Mouse (Mus musculus): ENCODE data around the gene Elavl3. TPM values are rescaled to one million over a fixed set of nuclear protein-coding genes. Genes with fewer than 3 reads are reported as not detected.

Elavl3 gene
- polyA plus RNA-seq, 1 experiment from 2014 or later, result 6.2 TPM

DNA sequence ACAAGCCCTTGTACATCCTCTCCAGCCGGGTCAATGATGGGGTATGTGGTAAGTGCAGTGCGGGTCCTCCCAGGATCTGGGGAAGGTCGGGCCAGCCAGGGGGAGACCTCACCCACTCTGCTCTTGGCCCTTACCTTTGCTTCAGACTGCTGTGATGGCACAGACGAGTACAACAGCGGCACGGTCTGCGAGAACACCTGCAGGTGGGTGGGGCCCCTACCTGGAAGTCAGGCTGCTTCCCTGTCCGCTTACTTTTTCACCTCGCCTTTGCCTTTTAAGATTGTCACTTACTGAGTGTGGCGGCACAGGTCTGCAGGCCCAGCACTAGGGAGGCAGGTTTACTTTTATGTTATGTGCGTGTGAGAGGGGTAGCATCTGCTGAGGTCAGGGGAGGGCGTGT, 47.3 kb downstream of the Elavl3 start:
- Histone ChIP-seq H3K9me3 (ENCODE audit: control insufficient read depth, low read length) (no peaks in the 10 kb centered on the region), H3K4me2 (ENCODE audit: low read length) (no peak overlapping the region), H3K36me3 (ENCODE audit: control insufficient read depth, insufficient read depth, low read length) (peaks cover 53% of the 10 kb centered on the region), H3K4me1 (replicated peaks; ENCODE audit: control insufficient read depth, insufficient read depth, low read length) (peaks cover 10% of the 10 kb centered on the region), H3K27ac (ENCODE audit: low read depth) (no peak overlapping the region), H3K4me3 (ENCODE audit: low read depth, low read length) (no peak overlapping the region), H3K27me3 (replicated peaks; ENCODE audit: control insufficient read depth, insufficient read depth, low read length) (no peaks in the 10 kb centered on the region), H3K9ac (ENCODE audit: low read length) (no peak overlapping the region)
- DNase-seq (ENCODE audit: low spot score), result no peak
- ATAC-seq (replicated peaks; ENCODE audit: low FRiP score, low TSS enrichment, low read depth), result no peak
- WGBS, result 90% methylated on average over 12 of the region's 12 CpGs

DNA sequence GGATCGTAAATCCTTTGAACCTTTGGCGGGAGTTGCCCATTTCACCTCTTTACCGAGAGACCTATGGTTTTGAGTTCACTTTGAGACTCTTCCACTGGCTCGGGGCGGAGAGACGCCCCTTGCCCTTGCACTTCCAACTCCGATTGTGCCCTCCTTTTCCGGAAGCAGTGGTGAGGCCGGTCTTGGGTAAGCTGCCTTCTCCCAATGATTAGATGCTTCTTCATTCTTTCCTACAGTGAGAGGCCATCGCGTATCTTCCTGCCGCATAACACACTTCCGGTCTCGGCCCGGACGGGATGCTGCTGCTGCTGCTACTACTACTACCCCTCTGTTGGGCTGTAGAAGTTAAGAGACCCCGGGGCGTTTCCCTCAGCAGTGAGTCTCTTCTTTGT, 48.7 kb downstream of the Elavl3 start:
- peak overlapping the region; percentile 85 for H3K4me3 ChIP-seq (ENCODE audit: low read depth, low read length)
- peaks cover 10% of the 10 kb centered on the region for H3K4me1 ChIP-seq (replicated peaks; ENCODE audit: control insufficient read depth, insufficient read depth, low read length)
- peak; percentile 37 for ATAC-seq (replicated peaks; ENCODE audit: low FRiP score, low TSS enrichment, low read depth)
- no peaks in the 10 kb centered on the region for H3K27me3 ChIP-seq (replicated peaks; ENCODE audit: control insufficient read depth, insufficient read depth, low read length)
- no peak for DNase-seq (ENCODE audit: low spot score)
- H3K4me2 ChIP-seq (ENCODE audit: low read length), result peak overlapping the region; percentile 85
- under 1% methylated on average over 18 of the region's 18 CpGs for WGBS
- H3K9ac ChIP-seq (ENCODE audit: low read length), result peak overlapping the region; percentile 63
- peak overlapping the region; percentile 76 for H3K27ac ChIP-seq (ENCODE audit: low read depth)
- peaks cover 39% of the 10 kb centered on the region for H3K36me3 ChIP-seq (ENCODE audit: control insufficient read depth, insufficient read depth, low read length)
- no peaks in the 10 kb centered on the region for H3K9me3 ChIP-seq (ENCODE audit: control insufficient read depth, low read length)

DNA sequence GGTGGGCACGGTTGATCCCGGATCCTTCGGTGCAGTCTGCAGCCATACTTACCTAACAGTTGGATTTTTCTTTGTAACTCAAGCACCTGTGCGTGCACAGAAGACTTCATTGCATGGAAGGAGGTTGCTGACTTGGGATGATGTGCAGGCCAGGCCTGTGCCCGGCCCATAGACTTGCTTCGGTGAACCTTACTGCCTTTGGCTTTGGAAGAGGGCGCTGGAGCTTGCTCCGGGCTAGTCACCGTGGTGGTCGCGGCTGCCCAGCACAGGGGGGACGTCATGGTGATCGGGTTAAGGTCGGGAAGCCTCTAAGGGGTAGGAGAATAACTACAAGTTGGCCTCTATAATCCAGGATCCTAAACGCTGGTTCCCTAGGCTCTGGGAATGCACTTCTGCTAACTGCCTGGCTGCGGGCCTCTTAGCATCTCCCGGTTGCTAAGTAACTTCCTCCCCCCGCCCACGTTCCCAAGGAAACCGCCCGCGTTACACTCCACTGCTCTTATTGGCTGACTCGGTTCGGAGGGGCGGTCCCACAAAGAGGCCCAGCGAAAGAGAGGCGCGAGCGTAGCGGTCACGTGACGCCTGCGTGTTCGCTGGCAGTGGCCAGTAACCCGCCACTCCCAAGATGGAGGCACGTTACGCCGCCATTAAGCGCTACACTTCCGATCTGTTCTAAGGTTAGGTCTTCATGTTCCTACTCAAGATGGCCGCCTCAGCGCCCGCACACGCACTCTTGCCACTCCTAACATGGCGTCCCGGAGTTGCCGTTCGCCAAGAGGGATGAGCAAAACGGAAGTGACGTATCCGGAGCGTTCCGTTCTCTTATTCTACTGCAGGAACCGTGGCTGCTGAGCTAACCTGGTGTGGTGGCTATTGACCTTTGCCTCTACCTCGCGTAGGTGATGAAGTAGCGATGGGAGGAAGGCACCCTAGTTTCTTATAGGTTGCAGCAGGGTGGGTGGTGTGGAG, 49.3 kb downstream of the Elavl3 start, which contains the start of the genes Ccdc151 and Prkcsh:
Ccdc151 (minus strand) TSS at position 441 of the 969 bp plus-strand sequence.
Prkcsh (plus strand) TSS at position 613 of the 969 bp plus-strand sequence.
- H3K4me1 ChIP-seq (replicated peaks; ENCODE audit: control insufficient read depth, insufficient read depth, low read length), result peaks cover 10% of the 10 kb centered on the region
- H3K9me3 ChIP-seq (ENCODE audit: control insufficient read depth, low read length), result no peaks in the 10 kb centered on the region
- DNase-seq (ENCODE audit: low spot score) (peak; percentile 97), ATAC-seq (replicated peaks; ENCODE audit: low FRiP score, low TSS enrichment, low read depth) (peak; percentile 100)
- H3K27me3 ChIP-seq (replicated peaks; ENCODE audit: control insufficient read depth, insufficient read depth, low read length), result no peaks in the 10 kb centered on the region
- 6% methylated on average over 57 of the region's 57 CpGs for WGBS
- peaks cover 33% of the 10 kb centered on the region for H3K36me3 ChIP-seq (ENCODE audit: control insufficient read depth, insufficient read depth, low read length)
- peak within 1 kb of the TSS; percentile 85 for H3K4me3 ChIP-seq (ENCODE audit: low read depth, low read length)
- peak within 1 kb of the TSS; percentile 76 for H3K27ac ChIP-seq (ENCODE audit: low read depth)
- peak within 1 kb of the TSS; percentile 85 for H3K4me2 ChIP-seq (ENCODE audit: low read length)
- H3K9ac ChIP-seq (ENCODE audit: low read length), result peak within 1 kb of the TSS; percentile 63

DNA sequence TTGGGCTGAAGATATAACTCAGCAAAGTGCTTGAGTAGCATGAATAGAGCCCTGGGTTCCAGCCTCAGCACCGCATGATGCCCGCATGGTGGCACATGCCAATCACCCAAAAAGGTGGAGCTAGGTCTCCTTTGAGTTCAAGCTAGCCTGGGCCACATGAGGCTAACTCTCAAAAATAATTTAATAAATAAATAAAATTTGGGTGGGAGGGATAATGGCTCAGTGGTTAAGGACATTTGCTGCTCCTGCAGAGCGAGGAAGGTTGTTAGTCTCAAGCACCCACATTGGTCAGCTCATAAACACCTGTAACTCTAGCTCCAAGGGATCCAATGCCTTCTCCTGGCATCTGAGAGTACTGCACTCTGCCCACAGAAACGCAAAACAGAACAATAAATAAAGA, 50.2 kb downstream of the Elavl3 start:
- Histone ChIP-seq H3K27ac (ENCODE audit: low read depth) (no peak overlapping the region), H3K4me3 (ENCODE audit: low read depth, low read length) (no peak overlapping the region), H3K36me3 (ENCODE audit: control insufficient read depth, insufficient read depth, low read length) (peaks cover 24% of the 10 kb centered on the region), H3K4me1 (replicated peaks; ENCODE audit: control insufficient read depth, insufficient read depth, low read length) (peaks cover 10% of the 10 kb centered on the region), H3K27me3 (replicated peaks; ENCODE audit: control insufficient read depth, insufficient read depth, low read length) (no peaks in the 10 kb centered on the region), H3K9me3 (ENCODE audit: control insufficient read depth, low read length) (no peaks in the 10 kb centered on the region), H3K9ac (ENCODE audit: low read length) (no peak overlapping the region), H3K4me2 (ENCODE audit: low read length) (no peak overlapping the region; the same call in 1 of the 2 replicates)
- WGBS, result 84% methylated on average over 4 of the region's 4 CpGs
- no peak for ATAC-seq (replicated peaks; ENCODE audit: low FRiP score, low TSS enrichment, low read depth)
- DNase-seq (ENCODE audit: low spot score), result no peak

DNA sequence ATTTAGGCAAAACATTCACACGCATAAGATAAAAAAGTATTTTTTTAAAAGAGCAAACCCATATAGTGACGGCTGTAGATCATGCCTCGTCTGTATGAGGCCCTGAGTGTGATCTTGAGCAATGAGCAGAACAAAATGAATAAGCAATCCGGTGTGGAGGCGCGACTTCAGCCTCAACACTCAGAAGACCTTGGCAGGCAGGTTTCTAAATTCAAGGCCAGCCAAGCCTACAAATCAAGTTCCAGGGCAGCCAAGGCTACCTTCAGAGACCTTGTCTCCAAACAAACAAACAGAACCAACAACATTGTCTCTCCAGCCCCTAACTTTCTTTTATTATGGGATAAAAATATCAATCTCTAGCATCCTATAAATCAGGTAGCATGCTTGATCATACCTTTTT, 51.5 kb downstream of the Elavl3 start:
- no peak overlapping the region for H3K27ac ChIP-seq (ENCODE audit: low read depth)
- WGBS, result 93% methylated on average over 6 of the region's 6 CpGs
- no peak overlapping the region for H3K4me3 ChIP-seq (ENCODE audit: low read depth, low read length)
- H3K9ac ChIP-seq (ENCODE audit: low read length), result no peak overlapping the region
- H3K4me1 ChIP-seq (replicated peaks; ENCODE audit: control insufficient read depth, insufficient read depth, low read length), result peaks cover 10% of the 10 kb centered on the region
- no peaks in the 10 kb centered on the region for H3K27me3 ChIP-seq (replicated peaks; ENCODE audit: control insufficient read depth, insufficient read depth, low read length)
- H3K9me3 ChIP-seq (ENCODE audit: control insufficient read depth, low read length), result no peaks in the 10 kb centered on the region
- H3K4me2 ChIP-seq (ENCODE audit: low read length), result no peak overlapping the region
- DNase-seq (ENCODE audit: low spot score) (no peak), ATAC-seq (replicated peaks; ENCODE audit: low FRiP score, low TSS enrichment, low read depth) (no peak)
- peaks cover 11% of the 10 kb centered on the region for H3K36me3 ChIP-seq (ENCODE audit: control insufficient read depth, insufficient read depth, low read length)

DNA sequence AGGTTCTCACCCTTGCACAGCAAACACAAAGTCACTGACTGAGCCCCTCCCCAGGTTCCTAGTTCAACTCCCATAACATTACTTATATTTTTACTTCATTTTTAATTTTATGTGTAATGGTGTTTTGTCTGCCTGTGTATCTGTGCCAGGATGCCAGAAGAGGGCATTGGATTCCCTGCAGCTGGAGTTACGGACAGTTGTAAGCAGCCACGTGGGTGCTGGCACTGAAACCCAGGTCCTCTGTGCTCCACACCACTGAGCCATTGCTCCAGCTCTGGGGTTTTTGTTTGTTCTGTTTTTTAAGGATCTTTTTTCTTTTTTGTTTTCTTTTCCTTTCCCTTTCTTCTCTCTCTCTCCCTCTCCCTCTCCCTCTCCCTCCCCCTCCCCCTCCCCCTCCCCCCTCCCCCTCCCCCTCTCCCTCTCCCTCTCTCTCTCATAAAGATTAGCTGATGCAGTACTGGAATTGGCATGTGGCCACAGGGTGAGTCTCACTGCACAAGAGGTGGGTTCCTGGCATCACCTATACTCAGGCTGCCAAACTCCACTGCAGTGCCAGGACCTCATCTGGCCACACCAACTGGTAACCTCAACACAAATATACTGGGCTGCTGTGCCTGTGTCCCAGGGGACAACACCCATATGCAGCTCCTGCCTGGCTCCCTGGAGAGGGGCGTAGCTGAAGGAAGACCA, 55.5 kb downstream of the Elavl3 start:
- Histone ChIP-seq H3K4me3 (ENCODE audit: low read depth, low read length) (no peak overlapping the region), H3K9ac (ENCODE audit: low read length) (no peak overlapping the region), H3K9me3 (ENCODE audit: control insufficient read depth, low read length) (no peaks in the 10 kb centered on the region), H3K27me3 (replicated peaks; ENCODE audit: control insufficient read depth, insufficient read depth, low read length) (peaks cover 16% of the 10 kb centered on the region), H3K27ac (ENCODE audit: low read depth) (no peak overlapping the region), H3K4me2 (ENCODE audit: low read length) (no peak overlapping the region), H3K4me1 (replicated peaks; ENCODE audit: control insufficient read depth, insufficient read depth, low read length) (no peaks in the 10 kb centered on the region), H3K36me3 (ENCODE audit: control insufficient read depth, insufficient read depth, low read length) (no peaks in the 10 kb centered on the region)
- 87% methylated on average over 3 of the region's 3 CpGs for WGBS
- no peak for ATAC-seq (replicated peaks; ENCODE audit: low FRiP score, low TSS enrichment, low read depth)
- no peak for DNase-seq (ENCODE audit: low spot score)

DNA sequence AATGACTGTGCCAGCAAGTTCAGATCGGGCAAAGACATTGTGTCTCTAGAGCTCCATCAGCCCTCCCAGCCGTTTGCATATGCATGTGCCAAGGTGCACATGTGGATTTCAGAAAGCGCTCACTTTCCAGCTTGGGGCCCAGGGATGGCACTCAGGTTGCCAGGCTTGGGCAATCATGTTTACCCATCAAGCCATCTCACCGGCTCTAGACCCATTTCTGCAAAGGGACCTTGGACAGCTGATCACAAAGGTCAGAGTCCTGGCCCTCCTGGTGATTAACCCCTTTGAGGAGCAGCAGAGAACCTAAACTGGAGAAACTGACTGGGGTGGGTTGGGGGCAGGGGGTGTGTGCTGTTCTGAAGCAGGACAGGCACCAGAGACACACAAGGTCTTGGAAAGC, 59.6 kb downstream of the Elavl3 start:
- Histone ChIP-seq H3K27ac (ENCODE audit: low read depth) (no peak overlapping the region), H3K36me3 (ENCODE audit: control insufficient read depth, insufficient read depth, low read length) (no peaks in the 10 kb centered on the region), H3K27me3 (replicated peaks; ENCODE audit: control insufficient read depth, insufficient read depth, low read length) (peaks cover 57% of the 10 kb centered on the region), H3K4me2 (ENCODE audit: low read length) (no peak overlapping the region), H3K9ac (ENCODE audit: low read length) (no peak overlapping the region), H3K9me3 (ENCODE audit: control insufficient read depth, low read length) (no peaks in the 10 kb centered on the region), H3K4me3 (ENCODE audit: low read depth, low read length) (no peak overlapping the region), H3K4me1 (replicated peaks; ENCODE audit: control insufficient read depth, insufficient read depth, low read length) (peaks cover 12% of the 10 kb centered on the region; the same call in 1 of the 2 replicates)
- DNase-seq (ENCODE audit: low spot score) (no peak), ATAC-seq (replicated peaks; ENCODE audit: low FRiP score, low TSS enrichment, low read depth) (no peak)
- WGBS, result 70% methylated on average over 4 of the region's 4 CpGs

DNA sequence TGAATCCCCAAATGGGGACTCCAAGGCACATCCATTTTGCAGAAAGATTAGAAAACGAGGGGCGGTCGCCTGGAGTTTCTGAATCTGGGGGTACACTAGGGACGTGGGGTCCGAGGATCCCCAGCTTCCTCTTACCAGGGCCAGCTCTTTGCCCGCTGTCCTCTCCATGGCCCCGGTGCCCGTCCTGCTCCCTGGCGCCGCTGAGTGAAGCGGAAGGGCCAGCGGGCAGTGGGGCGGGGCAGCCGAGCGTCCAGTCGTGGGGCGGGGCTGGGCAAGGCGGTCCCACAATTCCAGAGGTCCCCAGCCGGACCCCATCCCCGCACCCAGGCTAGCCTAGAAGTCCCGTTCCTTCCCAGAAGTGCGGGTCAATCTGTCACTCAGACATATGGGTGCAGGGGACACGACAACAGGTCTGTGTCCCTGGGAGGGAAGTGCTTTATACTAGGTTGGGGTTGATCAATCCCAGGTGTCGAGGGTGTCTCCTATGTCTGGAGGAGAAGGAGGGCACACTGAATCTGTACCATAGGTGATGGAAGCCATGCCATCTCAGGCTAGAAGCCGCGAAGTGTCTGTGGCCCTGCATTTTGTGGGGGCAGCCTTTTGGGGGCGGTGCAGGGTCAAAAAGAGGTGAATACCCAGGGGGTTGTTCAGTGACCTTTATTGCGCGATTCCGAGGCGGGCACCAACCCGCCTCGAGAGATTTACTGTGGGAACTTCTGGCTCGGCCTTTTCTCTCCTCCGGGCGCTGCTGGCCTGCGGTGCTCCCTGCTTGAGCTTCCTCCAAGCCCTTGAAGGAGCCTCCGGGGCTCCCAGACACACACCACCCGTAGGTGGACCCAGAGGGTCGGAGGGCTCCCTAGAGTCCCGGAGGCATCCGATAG, 62.4 kb downstream of the Elavl3 start, which contains the start of gene Rgl3:
Rgl3 (minus strand) TSS at position 217 of the 881 bp plus-strand sequence.
- 1% methylated on average over 35 of the region's 42 CpGs for WGBS
- ATAC-seq (replicated peaks; ENCODE audit: low FRiP score, low TSS enrichment, low read depth) (peak; percentile 29; the same call in 1 of the 2 replicates), DNase-seq (ENCODE audit: low spot score) (peak; percentile 65)
- Histone ChIP-seq H3K4me1 (replicated peaks; ENCODE audit: control insufficient read depth, insufficient read depth, low read length) (peaks cover 12% of the 10 kb centered on the region; the same call in 1 of the 2 replicates), H3K9ac (ENCODE audit: low read length) (peak within 1 kb of the TSS; percentile 29), H3K27ac (ENCODE audit: low read depth) (no peak within 1 kb of the TSS), H3K9me3 (ENCODE audit: control insufficient read depth, low read length) (no peaks in the 10 kb centered on the region), H3K27me3 (replicated peaks; ENCODE audit: control insufficient read depth, insufficient read depth, low read length) (peaks cover 75% of the 10 kb centered on the region), H3K4me2 (ENCODE audit: low read length) (peak within 1 kb of the TSS; percentile 61), H3K4me3 (ENCODE audit: low read depth, low read length) (peak within 1 kb of the TSS; percentile 44), H3K36me3 (ENCODE audit: control insufficient read depth, insufficient read depth, low read length) (no peaks in the 10 kb centered on the region)
